Comparison of ENCODE assay signal across 41 mouse cellular contexts in the genomic region with DNA sequence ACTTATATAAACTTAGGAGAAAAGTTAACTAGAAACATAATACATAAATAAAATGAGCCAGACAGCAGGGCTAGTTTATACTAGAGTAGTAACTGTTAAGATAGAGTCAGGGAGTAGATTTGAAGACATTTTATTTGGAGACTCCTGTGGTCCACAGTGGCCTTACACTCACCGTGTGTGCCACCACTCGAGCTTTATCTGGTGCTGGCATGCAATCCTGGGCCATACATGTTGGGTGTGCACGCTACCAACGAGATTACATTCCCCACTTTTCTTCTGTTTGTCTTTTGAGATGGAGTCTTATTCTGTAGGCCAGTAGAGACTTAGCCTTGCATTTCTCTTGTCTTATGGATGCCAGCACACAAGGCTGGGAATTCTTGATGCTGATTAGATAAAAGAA. TPM values are rescaled to one million over a fixed set of nuclear protein-coding genes. Genes with fewer than 3 reads are reported as not detected.
"Had no signal": no experiment of that assay in that cellular context is flagged by ENCODE, and none has a peak within 500 bp of the region (broad histone marks: within the 10 kb centered on the region; RNA-seq: fewer than 3 reads in every experiment).

No protein-coding gene starts in this region.

- H3K4me3 ChIP-seq: embryonic facial prominence, embryonic 10.5 days; embryonic facial prominence, embryonic 12.5 days; embryonic facial prominence, embryonic 13.5 days; embryonic facial prominence, embryonic 15.5 days; erythroblast, embryonic 14.5 days; forebrain, embryonic 10.5 days; forebrain, embryonic 12.5 days; forebrain, embryonic 13.5 days; forebrain, embryonic 15.5 days; gastrocnemius, adult 2 months; heart, adult 2 months had no signal

- H3K4me2 ChIP-seq: embryonic facial prominence, embryonic 12.5 days; embryonic facial prominence, embryonic 13.5 days; embryonic facial prominence, embryonic 15.5 days; forebrain, embryonic 12.5 days; forebrain, embryonic 13.5 days; forebrain, embryonic 15.5 days had no signal

- H3K9me3 ChIP-seq: embryonic facial prominence, embryonic 10.5 days; embryonic facial prominence, embryonic 12.5 days; embryonic facial prominence, embryonic 13.5 days; embryonic facial prominence, embryonic 15.5 days; forebrain, embryonic 10.5 days; forebrain, embryonic 12.5 days; forebrain, embryonic 13.5 days; forebrain, embryonic 15.5 days had no signal

- ATAC-seq: forebrain, embryonic 13.5 days; forebrain, embryonic 14.5 days; forebrain, embryonic 15.5 days; forebrain, embryonic 16.5 days; forebrain, postnatal 0 days had no signal

- H3K4me1 ChIP-seq: embryonic facial prominence, embryonic 10.5 days; embryonic facial prominence, embryonic 12.5 days; embryonic facial prominence, embryonic 13.5 days had no signal

- H3K9ac ChIP-seq: embryonic facial prominence, embryonic 12.5 days; embryonic facial prominence, embryonic 13.5 days; embryonic facial prominence, embryonic 15.5 days; forebrain, embryonic 12.5 days; forebrain, embryonic 13.5 days; forebrain, embryonic 15.5 days; forebrain, postnatal 0 days had no signal

- DNase-seq: cerebellum, adult 2 months; cerebellum, adult 8-10 months; cerebellum, adult 9-10 months; cerebellum, adult 9-11 months; cerebellum, postnatal 10 days; cerebellum, postnatal 14 days; cerebellum, postnatal 25 days; cerebellum, postnatal 36 days; embryo, embryonic 11 days; forebrain, postnatal 0 days; gastrocnemius, adult 2 months; gastrocnemius, postnatal 10 days; gastrocnemius, postnatal 14 days; gastrocnemius, postnatal 25 days; gastrocnemius, postnatal 36 days; heart, adult 11 months; heart, adult 18-20 months; heart, adult 2 months had no signal

- H3K36me3 ChIP-seq: embryonic facial prominence, embryonic 10.5 days; embryonic facial prominence, embryonic 12.5 days; embryonic facial prominence, embryonic 13.5 days; embryonic facial prominence, embryonic 15.5 days; forebrain, embryonic 10.5 days; forebrain, embryonic 12.5 days; forebrain, embryonic 15.5 days had no signal

- H3K27ac ChIP-seq: embryonic facial prominence, embryonic 10.5 days; embryonic facial prominence, embryonic 12.5 days; embryonic facial prominence, embryonic 13.5 days; embryonic facial prominence, embryonic 15.5 days; forebrain, embryonic 10.5 days; forebrain, embryonic 12.5 days; forebrain, embryonic 13.5 days; forebrain, embryonic 15.5 days; gastrocnemius, adult 2 months; heart, adult 2 months had no signal

- H3K27me3 ChIP-seq: embryonic facial prominence, embryonic 12.5 days; embryonic facial prominence, embryonic 13.5 days; embryonic facial prominence, embryonic 15.5 days; forebrain, embryonic 15.5 days had no signal

RNA-seq across cellular contexts. Expression of a gene that starts 24.0 kb away (rescaled TPM):
- total RNA-seq: common myeloid progenitor, adult 5-6 weeks; granulocyte monocyte progenitor cell, adult 5-6 weeks had no signal
- polyA plus RNA-seq: erythroblast, embryonic 14.5 days; forebrain, embryonic 11.5 days had no signal

RNA-seq across cellular contexts. Expression of a gene that starts 32.3 kb away (rescaled TPM):
- total RNA-seq: common myeloid progenitor, adult 5-6 weeks; forebrain, postnatal 0 days; gastrocnemius, adult 18-20 months; gastrocnemius, adult 2 months; gastrocnemius, adult 8-10 months; gastrocnemius, postnatal 10 days; gastrocnemius, postnatal 14 days; gastrocnemius, postnatal 25 days; gastrocnemius, postnatal 36 days; gastrocnemius, postnatal 4 days; granulocyte monocyte progenitor cell, adult 5-6 weeks; heart, adult 18-20 months; heart, adult 2 months; heart, adult 8-10 months had no signal
- polyA plus RNA-seq: cerebellum, adult 2 months; cortical plate, adult 2 months; embryonic facial prominence, embryonic 10.5 days; embryonic facial prominence, embryonic 11.5 days; embryonic facial prominence, embryonic 12.5 days; embryonic facial prominence, embryonic 13.5 days; embryonic facial prominence, embryonic 14.5 days; embryonic facial prominence, embryonic 15.5 days; erythroblast, embryonic 14.5 days; forebrain, embryonic 10.5 days; forebrain, embryonic 11.5 days; forebrain, embryonic 12.5 days; forebrain, embryonic 13.5 days; forebrain, embryonic 14.5 days; forebrain, embryonic 15.5 days; forebrain, embryonic 16.5 days; forebrain, postnatal 0 days; frontal cortex, adult 2 months; gonadal fat pad, adult 2 months; heart, adult 2 months had no signal
